Mouse (Mus musculus) G1E (cell line): ENCODE measurements around the gene Rslcan18. TPM values are rescaled to one million over a fixed set of nuclear protein-coding genes. Genes with fewer than 3 reads are reported as not detected.
A peak's percentile ranks its signal among the peaks of the same experiment; 100 is the strongest.
"Not testable (repeated sequence)": the region's sequence is repeated elsewhere in the genome, so short reads cannot be mapped to it uniquely, and the experiment has no call there.

Source experiments
- ATAC-seq: 2 replicates; pipeline ENCODE4 v1.8.0; 2016; ENCODE audit warnings: mild to moderate bottlenecking; ENCODE audit not compliant: insufficient number of reproducible peaks, poor library complexity, low FRiP score, severe bottlenecking; ENCODE audit errors: extremely low read depth
- DNase-seq: peaks from one replicate; pipeline ENCODE4 v3.0.0; 2012; ENCODE audit warnings: low spot score
- H3K27me3 ChIP-seq: 2 replicates; pipeline ENCODE4 v1.6.1; 2012; ENCODE audit warnings: mild to moderate bottlenecking, low read length, inconsistent platforms; ENCODE audit not compliant: insufficient read depth
- H3K36me3 ChIP-seq: replicated peaks from 2 replicates; pipeline ENCODE3; 2012; ENCODE audit warnings: mild to moderate bottlenecking, inconsistent platforms
- H3K4me1 ChIP-seq: 2 replicates; pipeline ENCODE4 v1.6.1; 2012; ENCODE audit warnings: low read depth, low read length, inconsistent platforms, mixed read lengths; ENCODE audit not compliant: insufficient read depth
- H3K4me3 ChIP-seq: 2 replicates; pipeline ENCODE4 v1.5.1; 2012; ENCODE audit warnings: low read depth, mild to moderate bottlenecking, inconsistent platforms, low read length, moderate library complexity, mixed read lengths
- H3K9me3 ChIP-seq: replicated peaks from 2 replicates; pipeline ENCODE4 v1.6.1; 2012; ENCODE audit warnings: inconsistent platforms
- CTCF ChIP-seq: IDR thresholded peaks from 2 replicates; pipeline ENCODE4 v1.5.1; 2012; ENCODE audit warnings: low read depth, low read length, inconsistent platforms, mixed read lengths
- GATA1 ChIP-seq: IDR thresholded peaks from 2 replicates; pipeline ENCODE4 v1.6.1; 2012; ENCODE audit warnings: borderline replicate concordance, low read length, inconsistent platforms, mixed read lengths
- GATA2 ChIP-seq: IDR thresholded peaks from 2 replicates; pipeline ENCODE4 v1.6.1; 2012; ENCODE audit warnings: low read depth, low read length, inconsistent platforms, borderline replicate concordance
- POLR2AphosphoS5 ChIP-seq: IDR thresholded peaks from 2 replicates; pipeline ENCODE4 v1.6.1; 2012; ENCODE audit warnings: low read depth, low read length, inconsistent platforms; ENCODE audit not compliant: insufficient replicate concordance
- TAL1 ChIP-seq: conservative IDR thresholded peaks from 2 replicates; pipeline ENCODE4 v1.6.1; 2012; ENCODE audit warnings: low read depth, low read length, inconsistent platforms, mixed read lengths
- polyA plus RNA-seq: library from polyadenylated mRNA; stranded (reverse); fragments of >175 nt; gene quantifications from 2 replicates; pipeline ENCODE4 v1.2.3, GENCODE M21; 2012
- total RNA-seq, 2 experiments: library from RNA; stranded (forward) in 1 of 2; stranded (reverse) in 1 of 2; fragments of 200-1000 nt in 1 of 2; fragments of >200 nt in 1 of 2; fragmentation: Nextera tagmentation in 1 of 2; gene quantifications; 2 replicates each; pipeline ENCODE4 v1.2.3; 2014 to 2017

Rslcan18 gene
- total RNA-seq (2014; fragmentation: Nextera tagmentation): 4.0 and 6.9 TPM in 2 replicates
- 0.49 and 1.4 TPM in 2 replicates for total RNA-seq (2017)
- 0.02 TPM in 1 of 2 replicates, not detected in the other for polyA plus RNA-seq

DNA sequence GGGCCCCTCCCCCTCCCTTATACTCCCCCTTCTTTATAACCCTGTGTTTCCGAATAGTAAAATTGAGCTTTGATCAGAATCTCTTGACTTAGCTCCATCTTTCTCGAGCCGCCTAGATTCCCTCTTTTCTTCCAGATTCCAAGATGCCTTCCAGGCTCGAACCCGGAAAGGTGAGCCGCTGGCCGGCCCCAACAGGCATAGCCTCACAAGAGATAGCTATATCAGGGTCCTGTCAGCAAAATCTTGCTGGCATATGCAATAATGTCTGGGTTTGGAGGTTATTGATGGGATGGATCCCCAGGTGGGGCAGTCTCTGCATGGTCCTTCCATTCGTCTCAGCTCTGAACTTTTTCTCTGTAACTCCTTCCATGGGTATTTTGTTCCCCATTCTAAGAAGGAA, at the start of gene Rslcan18:
TSS of gene Rslcan18 (minus strand) at position 101 of the 400 bp plus-strand sequence.
- H3K27me3 ChIP-seq, H3K9me3 ChIP-seq, H3K4me3 ChIP-seq, DNase-seq, H3K36me3 ChIP-seq, ATAC-seq: not testable (repeated sequence)
- peaks cover 12% of the 10 kb centered on the region for H3K4me1 ChIP-seq

DNA sequence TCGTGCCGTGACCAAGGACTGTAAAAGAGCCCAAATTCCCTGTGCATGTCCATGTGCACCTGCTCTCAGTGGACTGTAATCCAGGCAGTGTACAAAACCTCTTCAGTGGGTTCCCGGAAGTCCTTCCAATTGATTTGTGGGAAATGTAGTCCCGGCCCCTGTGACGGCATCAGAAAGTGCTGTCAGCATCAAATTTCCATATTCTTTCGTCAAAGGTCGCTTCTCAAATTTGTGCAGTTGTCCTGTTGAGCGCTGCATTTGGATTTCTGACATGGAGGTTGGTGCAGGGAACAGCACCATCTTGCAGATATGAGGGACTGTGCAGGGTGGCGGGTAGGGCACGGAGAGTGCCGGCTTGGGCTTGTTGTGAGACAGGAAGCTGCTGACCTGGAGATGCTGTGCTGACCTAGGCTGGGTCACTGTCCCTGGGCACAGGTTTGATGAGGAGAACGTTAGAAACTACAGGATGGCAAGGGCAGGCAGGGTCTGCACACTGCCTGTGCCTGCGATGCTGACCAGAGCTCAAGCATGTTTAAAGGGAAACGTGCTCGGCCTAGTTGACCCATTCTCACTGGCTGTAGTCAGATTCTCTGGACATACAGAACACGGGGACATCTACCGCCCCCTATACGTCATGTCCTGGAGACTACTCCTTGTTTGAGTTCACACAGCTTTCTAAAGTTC, 12.1 kb upstream of the Rslcan18 start:
- Histone ChIP-seq H3K36me3 (no peaks in the 10 kb centered on the region), H3K9me3 (no peaks in the 10 kb centered on the region), H3K4me3 (peak overlapping the region; percentile 75), H3K4me1 (peaks cover 2% of the 10 kb centered on the region; the same call in 1 of the 2 replicates), H3K27me3 (no peaks in the 10 kb centered on the region)
- DNase-seq: peak; percentile 11
- ATAC-seq: peak; percentile 94
- no peak for TF ChIP-seq GATA1

DNA sequence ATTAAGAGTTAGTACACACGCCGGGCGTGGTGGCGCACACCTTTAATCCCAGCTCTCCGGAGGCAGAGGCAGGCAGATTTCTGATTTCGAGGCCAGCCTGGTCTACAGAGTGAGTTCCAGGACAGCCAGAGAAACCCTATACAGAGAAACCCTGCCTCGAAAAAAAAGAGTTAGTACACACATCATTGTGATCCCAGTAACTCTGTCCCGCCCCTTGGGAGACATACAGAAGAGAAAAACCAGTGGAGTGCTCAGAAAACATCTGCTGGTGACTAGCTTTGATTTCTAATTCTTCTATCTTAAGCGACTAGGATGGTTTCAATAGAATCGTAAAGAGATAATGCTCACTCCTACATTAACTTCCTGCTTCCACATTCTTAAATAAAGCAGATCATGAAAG, 11.4 kb upstream of the Rslcan18 start:
- ATAC-seq, H3K4me1 ChIP-seq, DNase-seq, H3K9me3 ChIP-seq, H3K4me3 ChIP-seq, H3K36me3 ChIP-seq, H3K27me3 ChIP-seq: not testable (repeated sequence)

DNA sequence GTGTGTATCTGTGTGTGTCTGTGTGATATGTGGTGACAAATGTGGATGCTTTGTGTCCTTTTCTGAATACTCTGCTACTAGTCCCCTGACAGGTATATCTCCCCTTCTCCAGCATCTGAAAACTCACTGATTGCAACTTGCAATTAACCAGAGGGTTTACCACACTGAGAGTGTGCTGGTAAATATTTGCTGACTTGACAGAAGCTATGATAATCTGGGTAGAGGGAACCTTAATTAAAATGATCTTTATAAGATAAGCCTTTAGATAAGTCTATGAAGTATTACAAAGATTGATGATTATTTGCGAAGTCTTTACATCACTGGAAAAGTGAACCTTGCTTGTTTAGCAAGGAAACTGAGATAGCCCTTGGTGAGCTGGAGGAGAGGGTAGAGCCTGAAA, 8.4 kb upstream of the Rslcan18 start:
- H3K27me3 ChIP-seq: no peaks in the 10 kb centered on the region
- H3K4me1 ChIP-seq: peaks cover 2% of the 10 kb centered on the region; the same call in 1 of the 2 replicates
- no peak overlapping the region for H3K4me3 ChIP-seq

DNA sequence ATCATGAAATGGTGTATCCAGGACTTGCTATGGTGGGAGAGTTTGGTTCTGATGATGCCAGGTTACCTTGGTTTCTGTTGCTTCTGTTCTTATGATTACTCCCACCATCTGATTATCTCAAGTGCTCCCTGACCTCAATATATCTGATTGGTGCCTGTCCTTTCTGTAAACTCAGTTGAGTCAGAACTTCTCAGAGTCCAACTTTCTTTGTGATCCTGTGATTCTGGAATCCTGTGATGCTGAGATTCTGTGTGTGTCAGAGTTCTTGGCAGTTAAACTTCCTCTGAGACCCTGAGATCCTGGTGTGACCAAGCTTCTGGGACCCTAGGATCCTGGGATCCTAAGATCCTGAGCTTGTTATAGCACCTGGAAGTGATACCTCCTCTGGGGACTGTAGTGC, 5.3 kb upstream of the Rslcan18 start, which contains the start of gene Zfp759:
TSS of gene Zfp759 (plus strand) at position 301 of the 400 bp plus-strand sequence.
- not testable (repeated sequence) for H3K4me1 ChIP-seq, H3K36me3 ChIP-seq, H3K9me3 ChIP-seq, DNase-seq, H3K27me3 ChIP-seq, ATAC-seq, H3K4me3 ChIP-seq

More for the DNA sequence above, 8.4 kb upstream of the Rslcan18 start:
- DNase-seq: no peak
- H3K36me3 ChIP-seq: no peaks in the 10 kb centered on the region
- TF ChIP-seq CTCF (no peak), TAL1 (no peak), POLR2AphosphoS5 (no peak), GATA2 (no peak), GATA1 (no peak)
- no peaks in the 10 kb centered on the region for H3K9me3 ChIP-seq
- ATAC-seq: no peak

DNA sequence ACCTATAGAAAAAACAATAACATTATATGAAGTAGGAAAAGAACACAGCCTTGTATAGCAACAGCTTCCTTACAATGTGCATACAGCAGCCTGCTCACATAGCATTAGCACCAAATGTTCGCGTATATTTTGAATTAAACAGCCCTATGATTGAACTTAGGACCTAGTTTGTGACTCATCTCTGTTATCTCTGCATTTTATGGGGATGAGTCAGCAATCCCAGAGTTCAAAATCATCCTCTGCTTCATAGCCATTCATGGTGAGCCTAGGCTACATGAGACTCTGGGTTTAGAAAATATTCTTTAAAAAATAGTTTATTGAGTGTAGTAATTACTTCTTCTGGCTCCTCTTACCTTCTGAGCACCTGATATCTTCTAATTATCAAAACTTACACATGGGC, 2.8 kb downstream of the Rslcan18 start:
- TF ChIP-seq GATA1: no peak
- TF ChIP-seq POLR2AphosphoS5: no peak
- TF ChIP-seq GATA2: no peak
- TF ChIP-seq TAL1: no peak
- TF ChIP-seq CTCF: no peak
- Histone ChIP-seq H3K9me3 (no peaks in the 10 kb centered on the region), H3K36me3 (no peaks in the 10 kb centered on the region), H3K4me1 (peaks cover 16% of the 10 kb centered on the region), H3K27me3 (no peaks in the 10 kb centered on the region; the same call in 1 of the 2 replicates), H3K4me3 (no peak overlapping the region)
- DNase-seq: no peak
- no peak for ATAC-seq

DNA sequence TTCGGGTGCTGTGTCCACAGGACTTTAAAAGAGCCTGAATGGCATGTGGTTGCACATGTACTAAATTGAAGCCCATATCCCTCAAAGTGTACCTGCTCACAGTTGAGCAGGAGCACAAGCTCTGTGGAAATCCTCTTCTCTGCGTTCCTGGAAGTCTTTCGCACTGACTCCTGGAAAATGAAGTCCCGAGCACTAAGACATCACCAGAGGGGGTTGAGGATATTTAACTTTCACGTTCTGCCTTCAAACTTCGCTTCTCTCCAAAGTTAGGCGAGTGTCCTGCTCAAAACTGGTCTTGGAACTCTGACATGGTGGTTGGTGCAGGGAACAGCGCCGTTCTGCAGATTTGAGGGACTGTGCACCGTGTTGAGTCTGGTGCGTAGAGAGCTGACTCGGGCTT, 4.0 kb downstream of the Rslcan18 start:
- Histone ChIP-seq H3K36me3 (no peaks in the 10 kb centered on the region), H3K9me3 (no peaks in the 10 kb centered on the region), H3K4me1 (peaks cover 26% of the 10 kb centered on the region), H3K4me3 (no peak overlapping the region), H3K27me3 (no peaks in the 10 kb centered on the region; the same call in 1 of the 2 replicates)
- DNase-seq: no peak
- no peak for ATAC-seq
- TF ChIP-seq TAL1 (no peak), GATA1 (no peak), CTCF (no peak), POLR2AphosphoS5 (no peak), GATA2 (no peak)
